Mouse (Mus musculus): ENCODE data around the gene Slc27a1. TPM values are rescaled to one million over a fixed set of nuclear protein-coding genes. Genes with fewer than 3 reads are reported as not detected.

Gene Slc27a1
- polyA plus RNA-seq, 1 experiment from 2014 or later: 26.5 TPM

- Histone ChIP-seq H3K9ac (ENCODE audit: low read length) (no peak overlapping the region), H3K27ac (replicated peaks) (no peak overlapping the region), H3K27me3 (ENCODE audit: control insufficient read depth, insufficient read depth, low read length) (no peaks in the 10 kb centered on the region), H3K4me3 (ENCODE audit: low read depth, low read length) (no peak overlapping the region), H3K4me1 (replicated peaks; ENCODE audit: control insufficient read depth, insufficient read depth) (no peaks in the 10 kb centered on the region; the same call in 1 of the 2 replicates), H3K36me3 (ENCODE audit: control insufficient read depth, insufficient read depth, low read length) (no peaks in the 10 kb centered on the region), H3K4me2 (replicated peaks; ENCODE audit: low read depth) (no peak overlapping the region), H3K9me3 (ENCODE audit: control insufficient read depth, low read length) (no peaks in the 10 kb centered on the region)
- TF ChIP-seq EP300 (optimal IDR thresholded peaks at IDR 0.05) (no peak), CTCF (IDR thresholded peaks at IDR 0.05; ENCODE audit: low read depth) (no peak)
- ATAC-seq (ENCODE audit: low FRiP score, low TSS enrichment) (no peak), DNase-seq (ENCODE audit: low spot score) (no peak)
- 83% methylated on average over 14 of the region's 14 CpGs for WGBS
These were observed 10.8 kb downstream of the Slc27a1 start for GRCm38 (mm10) chr8:71579476-71579875.

- no peaks in the 10 kb centered on the region; the same call in 1 of the 2 replicates for H3K36me3 ChIP-seq (ENCODE audit: control insufficient read depth, insufficient read depth, low read length)
- DNase-seq (ENCODE audit: low spot score) (no peak), ATAC-seq (ENCODE audit: low FRiP score, low TSS enrichment) (no peak)
- WGBS: 46% methylated on average over 9 of the region's 9 CpGs
- no peaks in the 10 kb centered on the region for H3K9me3 ChIP-seq (ENCODE audit: control insufficient read depth, low read length)
- H3K4me3 ChIP-seq (ENCODE audit: low read depth, low read length): no peak overlapping the region
- no peak overlapping the region for H3K27ac ChIP-seq (replicated peaks)
- TF ChIP-seq EP300 (optimal IDR thresholded peaks at IDR 0.05) (no peak), CTCF (IDR thresholded peaks at IDR 0.05; ENCODE audit: low read depth) (no peak)
- no peaks in the 10 kb centered on the region; the same call in 1 of the 2 replicates for H3K4me1 ChIP-seq (replicated peaks; ENCODE audit: control insufficient read depth, insufficient read depth)
- H3K9ac ChIP-seq (ENCODE audit: low read length): no peak overlapping the region; the same call in 1 of the 2 replicates
- no peaks in the 10 kb centered on the region for H3K27me3 ChIP-seq (ENCODE audit: control insufficient read depth, insufficient read depth, low read length)
- H3K4me2 ChIP-seq (replicated peaks; ENCODE audit: low read depth): no peak overlapping the region
These were observed 11.5 kb downstream of the Slc27a1 start for GRCm38 (mm10) chr8:71580201-71580600.

DNA sequence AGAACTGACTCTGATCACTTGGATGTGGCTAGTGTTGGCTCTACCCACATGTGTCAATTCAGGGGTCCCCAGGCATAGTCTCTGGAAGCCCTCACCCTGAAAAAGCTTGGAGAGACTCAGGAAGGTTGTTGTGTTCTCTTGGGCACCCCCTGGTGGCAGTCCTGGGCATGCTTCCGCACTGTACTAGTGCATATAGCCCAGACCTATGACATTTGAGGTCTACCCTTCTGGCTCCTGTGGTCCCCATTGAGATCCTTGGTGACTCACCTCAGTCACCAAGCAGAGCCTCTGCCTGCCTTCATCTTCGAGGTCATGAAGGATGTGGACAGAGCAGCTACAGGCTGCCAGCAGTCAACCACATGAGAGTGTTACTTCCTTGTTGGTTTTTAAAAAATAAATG is 18.2 kb downstream of the Slc27a1 start:
- DNase-seq (ENCODE audit: low spot score): peak; percentile 71
- 71% methylated on average over 2 of the region's 2 CpGs for WGBS
- H3K27me3 ChIP-seq (ENCODE audit: control insufficient read depth, insufficient read depth, low read length): no peaks in the 10 kb centered on the region

GRCm38 (mm10) chr8:71588762-71589161 is 20.1 kb downstream of the Slc27a1 start:
- no peak for TF ChIP-seq CTCF (IDR thresholded peaks at IDR 0.05; ENCODE audit: low read depth)
- TF ChIP-seq EP300 (optimal IDR thresholded peaks at IDR 0.05): no peak
- DNase-seq (ENCODE audit: low spot score): no peak
- no peak overlapping the region for H3K4me3 ChIP-seq (ENCODE audit: low read depth, low read length)
- H3K9me3 ChIP-seq (ENCODE audit: control insufficient read depth, low read length): no peaks in the 10 kb centered on the region
- H3K27ac ChIP-seq (replicated peaks): no peak overlapping the region
- peaks cover 3% of the 10 kb centered on the region for H3K4me1 ChIP-seq (replicated peaks; ENCODE audit: control insufficient read depth, insufficient read depth)
- 77% methylated on average over 3 of the region's 3 CpGs for WGBS
- ATAC-seq (ENCODE audit: low FRiP score, low TSS enrichment): no peak
- H3K27me3 ChIP-seq (ENCODE audit: control insufficient read depth, insufficient read depth, low read length): no peaks in the 10 kb centered on the region
- no peak overlapping the region for H3K9ac ChIP-seq (ENCODE audit: low read length)
- peaks cover 4% of the 10 kb centered on the region; the same call in 1 of the 2 replicates for H3K36me3 ChIP-seq (ENCODE audit: control insufficient read depth, insufficient read depth, low read length)
- H3K4me2 ChIP-seq (replicated peaks; ENCODE audit: low read depth): no peak overlapping the region

More for the DNA sequence above, 18.2 kb downstream of the Slc27a1 start:
- H3K4me3 ChIP-seq (ENCODE audit: low read depth, low read length): no peak overlapping the region
- H3K4me2 ChIP-seq (replicated peaks; ENCODE audit: low read depth): no peak overlapping the region
- TF ChIP-seq EP300 (optimal IDR thresholded peaks at IDR 0.05) (no peak), CTCF (IDR thresholded peaks at IDR 0.05; ENCODE audit: low read depth) (peak; percentile 81)
- no peaks in the 10 kb centered on the region for H3K4me1 ChIP-seq (replicated peaks; ENCODE audit: control insufficient read depth, insufficient read depth)
- no peak overlapping the region for H3K27ac ChIP-seq (replicated peaks)
- ATAC-seq (ENCODE audit: low FRiP score, low TSS enrichment): no peak
- no peak overlapping the region for H3K9ac ChIP-seq (ENCODE audit: low read length)
- no peaks in the 10 kb centered on the region for H3K9me3 ChIP-seq (ENCODE audit: control insufficient read depth, low read length)
- peaks cover 4% of the 10 kb centered on the region; the same call in 1 of the 2 replicates for H3K36me3 ChIP-seq (ENCODE audit: control insufficient read depth, insufficient read depth, low read length)

DNA sequence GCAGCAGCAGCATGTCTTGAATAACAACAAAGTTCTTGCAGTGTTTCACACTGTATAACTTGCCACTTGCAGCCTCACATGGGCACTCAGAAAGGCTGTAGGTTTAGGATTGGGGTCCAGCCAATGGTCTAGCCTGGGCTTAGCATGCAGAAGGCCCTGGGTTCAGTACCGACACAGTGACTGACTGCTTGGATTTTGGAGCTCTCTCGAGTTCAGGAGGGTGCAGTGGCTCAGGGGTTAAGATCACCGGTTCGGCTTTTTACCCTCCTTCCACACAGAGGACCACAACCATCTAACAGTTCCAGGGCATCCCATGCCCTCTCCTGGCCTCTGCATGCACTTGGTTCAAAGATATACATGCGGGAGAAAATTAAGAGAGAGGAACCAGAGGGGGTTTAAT is 22.3 kb downstream of the Slc27a1 start:
- H3K27ac ChIP-seq (replicated peaks): no peak overlapping the region
- WGBS: 25% methylated on average over 5 of the region's 5 CpGs

GRCm38 (mm10) chr8:71591471-71592373 is 23.0 kb downstream of the Slc27a1 start, which contains the start of gene Pgls:
TSS of gene Pgls (plus strand) at chr8:71592176.
- no peaks in the 10 kb centered on the region for H3K9me3 ChIP-seq (ENCODE audit: control insufficient read depth, low read length)
- H3K27ac ChIP-seq (replicated peaks): peak within 1 kb of the TSS; percentile 97
- under 1% methylated on average over 71 of the region's 71 CpGs for WGBS
- DNase-seq (ENCODE audit: low spot score) (peak; percentile 92), ATAC-seq (ENCODE audit: low FRiP score, low TSS enrichment) (peak; percentile 83)
- peaks cover 3% of the 10 kb centered on the region for H3K4me1 ChIP-seq (replicated peaks; ENCODE audit: control insufficient read depth, insufficient read depth)
- H3K9ac ChIP-seq (ENCODE audit: low read length): peak within 1 kb of the TSS; percentile 81
- H3K4me2 ChIP-seq (replicated peaks; ENCODE audit: low read depth): peak within 1 kb of the TSS; percentile 72
- no peaks in the 10 kb centered on the region for H3K36me3 ChIP-seq (ENCODE audit: control insufficient read depth, insufficient read depth, low read length)
- TF ChIP-seq EP300 (optimal IDR thresholded peaks at IDR 0.05) (no peak), CTCF (IDR thresholded peaks at IDR 0.05; ENCODE audit: low read depth) (no peak)
- no peaks in the 10 kb centered on the region for H3K27me3 ChIP-seq (ENCODE audit: control insufficient read depth, insufficient read depth, low read length)
- peak within 1 kb of the TSS; percentile 72 for H3K4me3 ChIP-seq (ENCODE audit: low read depth, low read length)

More for the DNA sequence above, 22.3 kb downstream of the Slc27a1 start:
- ATAC-seq (ENCODE audit: low FRiP score, low TSS enrichment): no peak
- H3K4me1 ChIP-seq (replicated peaks; ENCODE audit: control insufficient read depth, insufficient read depth): peaks cover 3% of the 10 kb centered on the region
- H3K36me3 ChIP-seq (ENCODE audit: control insufficient read depth, insufficient read depth, low read length): no peaks in the 10 kb centered on the region
- no peaks in the 10 kb centered on the region for H3K9me3 ChIP-seq (ENCODE audit: control insufficient read depth, low read length)
- H3K4me3 ChIP-seq (ENCODE audit: low read depth, low read length): peak overlapping the region; percentile 72
- no peak for DNase-seq (ENCODE audit: low spot score)
- H3K27me3 ChIP-seq (ENCODE audit: control insufficient read depth, insufficient read depth, low read length): no peaks in the 10 kb centered on the region
- H3K4me2 ChIP-seq (replicated peaks; ENCODE audit: low read depth): peak overlapping the region; percentile 72
- H3K9ac ChIP-seq (ENCODE audit: low read length): peak overlapping the region; percentile 81
- no peak for TF ChIP-seq EP300 (optimal IDR thresholded peaks at IDR 0.05)
- TF ChIP-seq CTCF (IDR thresholded peaks at IDR 0.05; ENCODE audit: low read depth): no peak
